Mouse (Mus musculus): ENCODE measurements at regions not wholly inside any gene's neighbourhood (a gene's known extent, or its start where the extent isn't known, plus 50 kb on each side); places are given as distances from the start of the nearest gene placed in this dataset.
A peak's percentile ranks its signal among the peaks of the same experiment; 100 is the strongest.

DNA sequence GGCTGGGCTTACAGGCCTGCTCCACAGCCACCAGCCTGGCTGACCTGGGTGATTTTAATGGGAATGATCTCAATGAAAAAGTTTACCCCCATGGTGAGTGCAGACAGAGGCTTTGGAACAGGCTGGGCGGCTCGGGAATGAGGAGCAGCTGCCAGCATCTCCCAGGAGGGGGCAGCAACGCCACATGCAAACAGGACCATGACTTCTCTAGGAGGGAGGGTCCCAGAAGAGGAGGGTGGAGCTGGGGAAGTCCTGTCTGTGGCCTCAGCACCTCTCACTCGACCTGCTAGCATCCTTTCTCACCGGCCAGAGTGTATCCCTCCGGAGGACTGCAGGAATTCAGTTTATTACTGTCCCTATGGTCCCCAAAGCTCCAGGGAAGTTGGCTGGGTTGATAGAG lies 88.2 kb downstream of the Smim20 start:
- no peaks in the 10 kb centered on the region for H3K27me3 ChIP-seq (ENCODE audit: control insufficient read depth in 1 of 2, insufficient read depth in 2 of 2, low read length in 2 of 2)
- H3K4me1 ChIP-seq (ENCODE audit: control insufficient read depth in 1 of 2, insufficient read depth in 2 of 2, low read length in 2 of 2) = no peaks in the 10 kb centered on the region
- H3K9me3 ChIP-seq (replicated peaks; ENCODE audit: insufficient read depth, low read length) = no peaks in the 10 kb centered on the region
- H3K79me2 ChIP-seq (ENCODE audit: control insufficient read depth, insufficient read depth, low read length, poor library complexity) = no peaks in the 10 kb centered on the region
- H3K36me3 ChIP-seq (ENCODE audit: control insufficient read depth in 1 of 2, insufficient read depth in 2 of 2, low read length in 2 of 2) = no peaks in the 10 kb centered on the region
- no peak overlapping the region for H3K27ac ChIP-seq (ENCODE audit: control insufficient read depth, low read depth, low read length)
- H3K4me3 ChIP-seq (ENCODE audit: control insufficient read depth in 1 of 2, insufficient read depth in 1 of 2, low read depth in 2 of 2, low read length in 2 of 2) = no peak overlapping the region
- H3K9ac ChIP-seq (ENCODE audit: control insufficient read depth, low read depth, low read length, poor library complexity, severe bottlenecking) = no peak overlapping the region
- DNase-seq (ENCODE audit: low read depth, low spot score) = peak; percentile 9
- TF ChIP-seq SMC3 (IDR thresholded peaks at IDR 0.05; ENCODE audit: low read depth, low read length) (peak; percentile 59), MXI1 (IDR thresholded peaks at IDR 0.05; ENCODE audit: low read depth, low read length) (no peak), RAD21 (IDR thresholded peaks at IDR 0.05; ENCODE audit: low read depth, low read length) (peak; percentile 64), CTCF (IDR thresholded peaks at IDR 0.05 in 2 of 3, conservative IDR thresholded peaks at IDR 0.05 in 1 of 3; ENCODE audit: control insufficient read depth in 1 of 3, insufficient read depth in 1 of 3, low read depth in 2 of 3, low read length in 3 of 3, poor library complexity in 1 of 3, severe bottlenecking in 1 of 3) (peak in 2 of 3 experiments; percentile 61 to 71; a peak in 4 of 6 replicates), ZC3H11A (IDR thresholded peaks at IDR 0.05; ENCODE audit: low read depth, low read length) (peak; percentile 40; the same call in 1 of the 2 replicates)

DNA sequence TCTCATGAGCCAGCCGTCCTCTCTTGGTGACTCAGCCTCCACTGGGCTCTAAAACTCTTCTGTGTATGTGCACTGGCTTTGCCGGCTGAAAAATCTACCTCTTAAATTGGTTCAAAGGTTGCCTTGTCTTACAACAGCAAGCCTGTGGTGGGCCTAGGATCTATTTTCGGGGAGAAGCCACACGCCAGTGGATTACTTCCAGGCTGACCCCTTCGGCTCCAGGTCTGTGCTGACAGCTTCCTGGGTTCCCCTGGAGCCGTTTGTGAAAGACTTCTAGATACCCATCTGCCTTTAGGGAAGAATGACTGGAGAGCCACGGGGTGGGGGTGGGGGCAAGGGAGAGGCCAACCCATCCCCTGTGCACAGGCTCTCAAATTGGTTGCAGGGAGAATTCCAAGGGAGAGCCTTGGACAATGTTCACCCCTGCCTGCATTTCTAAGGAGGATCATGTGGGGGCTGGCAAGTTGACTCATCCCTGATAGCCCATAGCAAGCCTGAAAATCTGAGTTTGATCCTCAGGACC lies 90.3 kb downstream of the Smim20 start:
- H3K4me3 ChIP-seq (ENCODE audit: control insufficient read depth in 1 of 2, insufficient read depth in 1 of 2, low read depth in 2 of 2, low read length in 2 of 2) = no peak overlapping the region

DNA sequence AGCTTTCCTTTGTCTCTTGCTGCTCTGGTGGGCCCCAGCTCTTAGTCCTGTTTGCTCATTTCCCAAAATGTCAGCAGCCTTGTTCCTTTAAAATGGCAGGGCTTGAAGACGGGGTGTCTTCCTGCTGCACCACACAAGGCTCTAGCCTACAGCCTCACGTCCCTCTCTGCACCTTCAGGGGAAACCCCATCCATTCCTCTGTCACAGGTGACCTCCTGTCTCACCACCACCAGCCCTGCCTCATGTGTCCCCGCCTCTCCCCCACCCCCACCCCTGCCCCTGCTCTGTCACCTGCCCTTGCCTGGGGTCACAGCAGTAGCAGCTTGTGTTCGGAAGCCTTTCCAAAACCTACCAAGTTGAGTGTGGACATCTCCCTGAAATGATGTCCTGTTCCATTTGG lies 91.3 kb downstream of the Smim20 start:
- Histone ChIP-seq H3K27ac (ENCODE audit: control insufficient read depth, low read depth, low read length) (no peak overlapping the region), H3K9ac (ENCODE audit: control insufficient read depth, low read depth, low read length, poor library complexity, severe bottlenecking) (no peak overlapping the region), H3K4me1 (ENCODE audit: control insufficient read depth in 1 of 2, insufficient read depth in 2 of 2, low read length in 2 of 2) (no peaks in the 10 kb centered on the region), H3K4me3 (ENCODE audit: control insufficient read depth in 1 of 2, insufficient read depth in 1 of 2, low read depth in 2 of 2, low read length in 2 of 2) (no peak overlapping the region), H3K79me2 (ENCODE audit: control insufficient read depth, insufficient read depth, low read length, poor library complexity) (no peaks in the 10 kb centered on the region), H3K36me3 (ENCODE audit: control insufficient read depth in 1 of 2, insufficient read depth in 2 of 2, low read length in 2 of 2) (no peaks in the 10 kb centered on the region), H3K27me3 (ENCODE audit: control insufficient read depth in 1 of 2, insufficient read depth in 2 of 2, low read length in 2 of 2) (0 out of 4 replicates have a peak, but pooled peaks cover 0 to 1% of the 10 kb centered on the region in 2 experiments), H3K9me3 (replicated peaks; ENCODE audit: insufficient read depth, low read length) (no peaks in the 10 kb centered on the region)
- TF ChIP-seq CTCF (IDR thresholded peaks at IDR 0.05 in 2 of 3, conservative IDR thresholded peaks at IDR 0.05 in 1 of 3; ENCODE audit: control insufficient read depth in 1 of 3, insufficient read depth in 1 of 3, low read depth in 2 of 3, low read length in 3 of 3, poor library complexity in 1 of 3, severe bottlenecking in 1 of 3) (no peak), UBTF (IDR thresholded peaks at IDR 0.05; ENCODE audit: borderline replicate concordance, insufficient read depth, low read depth, low read length) (no peak), USF2 (IDR thresholded peaks at IDR 0.05; ENCODE audit: borderline replicate concordance in 1 of 2, insufficient read depth in 1 of 2, low read depth in 1 of 2, low read length in 2 of 2) (no peak), SMC3 (IDR thresholded peaks at IDR 0.05; ENCODE audit: low read depth, low read length) (no peak), ELF1 (IDR thresholded peaks at IDR 0.05; ENCODE audit: low read depth, low read length) (no peak), EP300 (IDR thresholded peaks at IDR 0.05; ENCODE audit: low read depth in 1 of 2, low read length in 2 of 2) (no peak), RAD21 (IDR thresholded peaks at IDR 0.05; ENCODE audit: low read depth, low read length) (no peak), E2F4 (IDR thresholded peaks at IDR 0.05; ENCODE audit: borderline replicate concordance, low read depth, low read length) (no peak), MAFK (IDR thresholded peaks at IDR 0.05; ENCODE audit: borderline replicate concordance, low read depth, low read length) (no peak), CHD2 (IDR thresholded peaks at IDR 0.05; ENCODE audit: low read length) (no peak), RCOR1 (IDR thresholded peaks at IDR 0.05; ENCODE audit: low read depth, low read length) (no peak), KAT2A (conservative IDR thresholded peaks at IDR 0.05; ENCODE audit: low read depth, low read length) (no peak), POLR2A (IDR thresholded peaks at IDR 0.05; ENCODE audit: control insufficient read depth in 1 of 2, insufficient read depth in 1 of 2, low read depth in 1 of 2, low read length in 2 of 2, poor library complexity in 1 of 2) (no peak), CHD1 (IDR thresholded peaks at IDR 0.05; ENCODE audit: low read depth, low read length) (no peak), MYB (IDR thresholded peaks at IDR 0.05; ENCODE audit: low read depth, low read length) (no peak)
- DNase-seq (ENCODE audit: low read depth, low spot score) = no peak

More for the DNA sequence above, 90.3 kb downstream of the Smim20 start:
- no peaks in the 10 kb centered on the region for H3K79me2 ChIP-seq (ENCODE audit: control insufficient read depth, insufficient read depth, low read length, poor library complexity)
- H3K9me3 ChIP-seq (replicated peaks; ENCODE audit: insufficient read depth, low read length) = no peaks in the 10 kb centered on the region
- H3K36me3 ChIP-seq (ENCODE audit: control insufficient read depth in 1 of 2, insufficient read depth in 2 of 2, low read length in 2 of 2) = no peaks in the 10 kb centered on the region
- no peak overlapping the region for H3K27ac ChIP-seq (ENCODE audit: control insufficient read depth, low read depth, low read length)
- 0 out of 4 replicates have a peak, but pooled peaks cover 0 to 1% of the 10 kb centered on the region in 2 experiments for H3K27me3 ChIP-seq (ENCODE audit: control insufficient read depth in 1 of 2, insufficient read depth in 2 of 2, low read length in 2 of 2)
- TF ChIP-seq ZNF384 (IDR thresholded peaks at IDR 0.05; ENCODE audit: low read depth, low read length) (no peak), MAX (IDR thresholded peaks at IDR 0.05; ENCODE audit: low read length) (no peak), TCF12 (IDR thresholded peaks at IDR 0.05; ENCODE audit: low read depth, low read length) (no peak), HCFC1 (IDR thresholded peaks at IDR 0.05; ENCODE audit: low read depth, low read length) (no peak), USF2 (IDR thresholded peaks at IDR 0.05; ENCODE audit: borderline replicate concordance in 1 of 2, insufficient read depth in 1 of 2, low read depth in 1 of 2, low read length in 2 of 2) (no peak), TAL1 (IDR thresholded peaks at IDR 0.05; ENCODE audit: low read length) (no peak), SIN3A (IDR thresholded peaks at IDR 0.05; ENCODE audit: low read length) (no peak), NELFE (IDR thresholded peaks at IDR 0.05; ENCODE audit: low read depth, low read length) (no peak), POLR2AphosphoS5 (IDR thresholded peaks at IDR 0.05; ENCODE audit: borderline replicate concordance, low read depth, low read length) (no peak), GATA1 (IDR thresholded peaks at IDR 0.05; ENCODE audit: low read depth, low read length) (no peak), TBP (IDR thresholded peaks at IDR 0.05; ENCODE audit: low read depth, low read length) (no peak)
- no peak overlapping the region for H3K9ac ChIP-seq (ENCODE audit: control insufficient read depth, low read depth, low read length, poor library complexity, severe bottlenecking)
- no peaks in the 10 kb centered on the region for H3K4me1 ChIP-seq (ENCODE audit: control insufficient read depth in 1 of 2, insufficient read depth in 2 of 2, low read length in 2 of 2)
- DNase-seq (ENCODE audit: low read depth, low spot score) = no peak

All from MEL (cell line).